Mouse (Mus musculus) lung, embryonic 15.5 days (tissue): ENCODE measurements at regions not wholly inside any gene's neighbourhood (a gene's known extent, or its start where the extent isn't known, plus 50 kb on each side); places are given as distances from the start of the nearest gene placed in this dataset.
"Not testable (repeated sequence)": the region's sequence is repeated elsewhere in the genome, so short reads cannot be mapped to it uniquely, and the experiment has no call there.

Experiments
- ATAC-seq: fragments of 200-750 bp; cut with Nextera tagmentation; 2 replicates; pipeline ENCODE4 v1.8.0; 2017; ENCODE audit warnings: moderate number of reproducible peaks, borderline replicate concordance; ENCODE audit not compliant: low FRiP score, low TSS enrichment; ENCODE audit errors: extremely low read depth
- H3K27ac ChIP-seq: fragments of 300-500 bp; sonication (generic); 2 replicates; pipeline ENCODE4 v1.5.1; 2015; ENCODE audit warnings: moderate library complexity, mild to moderate bottlenecking, inconsistent platforms
- H3K27me3 ChIP-seq: fragments of 300-500 bp; sonication (generic); 2 replicates; pipeline ENCODE4 v1.6.1; 2015; ENCODE audit warnings: inconsistent platforms
- H3K36me3 ChIP-seq: fragments of 300-500 bp; sonication (generic); 2 replicates; pipeline ENCODE4 v1.6.1; 2015; ENCODE audit warnings: inconsistent platforms
- H3K4me1 ChIP-seq: fragments of 300-500 bp; sonication (generic); 2 replicates; pipeline ENCODE4 v1.6.1; 2015; ENCODE audit warnings: inconsistent platforms
- H3K4me2 ChIP-seq: fragments of 300-500 bp; sonication (generic); 2 replicates; pipeline ENCODE4 v1.6.1; 2015; ENCODE audit warnings: inconsistent platforms, mild to moderate bottlenecking, moderate library complexity
- H3K4me3 ChIP-seq: fragments of 300-500 bp; sonication (generic); 2 replicates; pipeline ENCODE4 v1.5.1; 2015; ENCODE audit warnings: mild to moderate bottlenecking, inconsistent platforms
- H3K9ac ChIP-seq: fragments of 300-500 bp; sonication (generic); 2 replicates; pipeline ENCODE4 v1.6.1; 2015; ENCODE audit warnings: inconsistent platforms
- H3K9me3 ChIP-seq: fragments of 300-500 bp; sonication (generic); 2 replicates; pipeline ENCODE4 v1.6.1; 2016; ENCODE audit warnings: inconsistent platforms
- WGBS: fragments of 180-500 bp; shearing (Covaris S2); methylation state at CpG from one replicate; pipeline ENCODE4 v1.1.7; 2015; 5-methylcytosine and 5-hydroxymethylcytosine counted together

- 71% methylated on average over 3 of the region's 3 CpGs for WGBS
- Histone ChIP-seq H3K4me3 (no peak overlapping the region), H3K4me1 (no peaks in the 10 kb centered on the region), H3K27me3 (no peaks in the 10 kb centered on the region), H3K4me2 (no peak overlapping the region), H3K9ac (no peak overlapping the region), H3K36me3 (no peaks in the 10 kb centered on the region), H3K27ac (no peak overlapping the region), H3K9me3 (no peaks in the 10 kb centered on the region)
- no peak for ATAC-seq
These were observed 300.0 kb downstream of the Gxylt1 start for GRCm38 (mm10) chr15:92974931-92975330.

DNA sequence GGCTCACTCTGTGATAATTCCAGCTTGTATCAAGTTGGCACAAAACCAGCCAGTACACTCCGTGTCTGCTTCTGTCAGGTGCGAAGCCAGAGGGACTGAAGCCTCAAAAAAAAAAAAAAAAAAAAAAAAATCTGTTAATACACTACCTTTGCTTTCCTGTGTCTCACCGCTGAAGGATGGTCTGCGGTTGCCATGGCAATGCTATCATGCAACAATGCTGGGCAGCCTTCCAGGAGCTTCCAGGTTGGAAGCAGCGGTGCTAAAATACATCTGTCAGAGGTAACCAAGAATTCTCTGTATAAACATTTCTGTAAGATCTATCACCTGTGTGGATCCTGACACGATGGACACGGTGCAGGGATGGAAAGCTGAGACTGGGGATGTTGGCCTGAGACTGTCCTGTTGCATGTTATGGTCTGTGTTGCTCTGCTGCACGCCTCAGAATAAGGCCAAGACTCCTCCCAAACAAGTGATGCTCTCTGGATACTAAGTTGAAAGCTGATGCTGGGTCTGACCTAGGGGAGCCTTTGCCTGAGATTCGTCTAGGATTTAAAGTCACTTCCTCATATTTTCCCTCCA is 301.2 kb downstream of the Gxylt1 start:
- H3K36me3 ChIP-seq = no peaks in the 10 kb centered on the region
- no peak overlapping the region for H3K4me3 ChIP-seq
- no peaks in the 10 kb centered on the region for H3K9me3 ChIP-seq
- H3K9ac ChIP-seq = no peak overlapping the region
- no peaks in the 10 kb centered on the region for H3K27me3 ChIP-seq
- 55% methylated on average over 9 of the region's 9 CpGs for WGBS
- no peaks in the 10 kb centered on the region for H3K4me1 ChIP-seq
- ATAC-seq = no peak
- H3K27ac ChIP-seq = no peak overlapping the region
- no peak overlapping the region for H3K4me2 ChIP-seq

DNA sequence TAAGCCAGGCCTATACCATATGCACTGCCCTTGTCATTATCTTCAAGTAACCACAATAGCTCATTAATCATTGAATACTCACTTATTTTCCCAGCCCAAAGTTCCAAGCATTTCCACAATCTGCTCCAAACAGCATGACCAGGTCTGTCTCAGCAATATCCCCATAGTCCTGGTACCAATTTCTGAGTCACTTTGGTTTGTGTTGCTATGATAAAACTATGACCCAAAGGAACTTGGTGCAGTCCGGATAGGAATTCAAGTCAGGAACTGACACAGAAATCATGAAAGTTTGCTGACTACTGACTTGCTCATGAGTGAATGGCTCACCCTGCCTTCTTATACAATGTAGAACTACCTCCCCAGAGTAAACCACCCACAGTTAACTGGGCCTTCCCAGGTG is 309.4 kb downstream of the Gxylt1 start:
- no peak overlapping the region for H3K4me2 ChIP-seq

GRCm38 (mm10) chr15:92964901-92965300 is 310.1 kb downstream of the Gxylt1 start:
- H3K27me3 ChIP-seq = no peaks in the 10 kb centered on the region
- H3K36me3 ChIP-seq = no peaks in the 10 kb centered on the region
- H3K4me2 ChIP-seq = no peak overlapping the region
- H3K9ac ChIP-seq = no peak overlapping the region
- 74% methylated on average over 3 of the region's 3 CpGs for WGBS
- H3K9me3 ChIP-seq = no peaks in the 10 kb centered on the region
- no peak overlapping the region for H3K4me3 ChIP-seq
- no peaks in the 10 kb centered on the region for H3K4me1 ChIP-seq
- no peak for ATAC-seq
- H3K27ac ChIP-seq = no peak overlapping the region

More for the DNA sequence above, 309.4 kb downstream of the Gxylt1 start:
- no peak overlapping the region for H3K4me3 ChIP-seq
- ATAC-seq = no peak
- no peaks in the 10 kb centered on the region for H3K4me1 ChIP-seq
- H3K36me3 ChIP-seq = no peaks in the 10 kb centered on the region
- no peaks in the 10 kb centered on the region for H3K9me3 ChIP-seq
- no peaks in the 10 kb centered on the region for H3K27me3 ChIP-seq
- H3K27ac ChIP-seq = no peak overlapping the region
- 93% methylated on average over 1 of the region's 1 CpGs for WGBS
- H3K9ac ChIP-seq = no peak overlapping the region

DNA sequence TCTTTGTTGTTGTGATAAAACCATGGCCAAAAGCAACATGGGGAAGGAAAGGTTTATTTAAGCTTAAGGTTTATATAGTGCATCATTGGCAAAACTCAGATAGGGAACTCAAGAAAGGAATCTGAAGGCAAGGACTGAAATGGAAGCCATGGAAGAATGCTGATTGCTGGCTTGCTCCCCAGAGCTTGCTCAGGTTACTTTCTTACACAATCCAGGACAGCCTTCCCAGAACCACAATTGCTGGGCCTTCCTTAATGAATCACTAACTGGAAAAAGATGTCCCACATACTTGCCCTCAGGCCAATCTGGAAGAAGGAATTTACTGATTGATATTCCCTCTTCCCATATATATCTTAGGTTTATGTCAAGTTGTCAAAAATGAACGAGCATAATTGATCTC is 310.8 kb downstream of the Gxylt1 start:
- H3K4me2 ChIP-seq = no peak overlapping the region
- no peak for ATAC-seq
- no peaks in the 10 kb centered on the region for H3K4me1 ChIP-seq
- H3K4me3 ChIP-seq = no peak overlapping the region
- H3K27ac ChIP-seq = no peak overlapping the region
- 89% methylated on average over 1 of the region's 1 CpGs for WGBS
- no peaks in the 10 kb centered on the region for H3K36me3 ChIP-seq
- H3K9me3 ChIP-seq = no peaks in the 10 kb centered on the region
- H3K9ac ChIP-seq = no peak overlapping the region
- H3K27me3 ChIP-seq = no peaks in the 10 kb centered on the region

- H3K27me3 ChIP-seq, H3K9ac ChIP-seq, H3K4me2 ChIP-seq, H3K36me3 ChIP-seq, H3K27ac ChIP-seq, H3K9me3 ChIP-seq, H3K4me1 ChIP-seq, H3K4me3 ChIP-seq, ATAC-seq: not testable (repeated sequence)
- whole genome bisulfite sequencing = 81% methylated on average over 3 of the region's 3 CpGs
These were observed 324.1 kb downstream of the Gxylt1 start for GRCm38 (mm10) chr15:92950912-92951311.

DNA sequence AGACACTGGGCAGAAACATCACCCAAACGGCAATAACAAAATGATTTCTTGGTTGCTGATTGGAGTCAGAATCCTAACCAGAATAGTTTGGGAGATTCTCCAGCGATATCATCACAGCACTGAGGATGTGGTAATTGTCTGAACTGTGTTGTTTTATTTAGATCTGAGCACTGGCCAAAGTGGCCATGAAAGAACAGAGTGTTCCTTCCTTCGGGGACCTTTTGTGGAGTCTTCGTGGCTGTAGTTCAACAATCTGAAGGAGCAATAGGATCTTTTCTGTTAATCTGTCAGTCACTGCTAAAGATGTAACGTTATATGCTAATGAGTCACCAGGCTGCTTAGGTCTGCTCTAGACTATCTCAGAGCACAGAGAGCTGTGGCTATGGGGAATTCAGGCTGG is 328.8 kb downstream of the Gxylt1 start:
- no peaks in the 10 kb centered on the region for H3K9me3 ChIP-seq
- no peaks in the 10 kb centered on the region for H3K4me1 ChIP-seq
- no peak overlapping the region for H3K4me2 ChIP-seq
- H3K36me3 ChIP-seq = no peaks in the 10 kb centered on the region
- WGBS = 77% methylated on average over 5 of the region's 5 CpGs
- H3K9ac ChIP-seq = no peak overlapping the region
- no peak overlapping the region for H3K4me3 ChIP-seq
- H3K27me3 ChIP-seq = no peaks in the 10 kb centered on the region
- no peak overlapping the region for H3K27ac ChIP-seq
- ATAC-seq = no peak

DNA sequence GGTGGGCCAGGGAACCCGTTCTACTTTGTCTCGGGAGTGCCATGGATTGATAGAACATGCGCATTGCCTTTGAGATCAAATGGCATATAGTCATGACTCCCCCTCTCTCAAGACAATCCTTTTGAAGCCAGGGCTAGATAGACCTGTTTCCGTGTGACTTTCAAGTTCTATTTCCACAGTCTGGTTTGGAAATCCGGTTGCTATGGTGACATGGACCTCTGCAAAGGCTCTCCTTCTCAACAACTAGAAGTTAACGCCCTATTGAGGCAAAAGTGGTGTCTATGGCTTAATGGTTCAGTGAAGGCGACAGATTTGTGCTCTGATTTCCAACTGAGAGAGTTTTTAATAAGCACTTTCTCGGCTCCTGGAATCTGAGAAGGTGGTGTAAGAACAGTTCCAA is 371.2 kb downstream of the Gxylt1 start:
- H3K4me2 ChIP-seq = no peak overlapping the region
- H3K27me3 ChIP-seq = no peaks in the 10 kb centered on the region
- no peak for ATAC-seq
- no peaks in the 10 kb centered on the region for H3K9me3 ChIP-seq
- no peak overlapping the region for H3K9ac ChIP-seq
- no peak overlapping the region for H3K27ac ChIP-seq
- whole genome bisulfite sequencing = 64% methylated on average over 8 of the region's 8 CpGs
- H3K4me1 ChIP-seq = no peaks in the 10 kb centered on the region
- no peaks in the 10 kb centered on the region for H3K36me3 ChIP-seq
- H3K4me3 ChIP-seq = no peak overlapping the region

GRCm38 (mm10) chr15:92897277-92897676 is 377.7 kb downstream of the Gxylt1 start:
- no peak for ATAC-seq
- Histone ChIP-seq H3K27me3 (no peaks in the 10 kb centered on the region), H3K4me3 (no peak overlapping the region), H3K9ac (no peak overlapping the region), H3K4me2 (no peak overlapping the region), H3K4me1 (no peaks in the 10 kb centered on the region), H3K36me3 (no peaks in the 10 kb centered on the region), H3K9me3 (no peaks in the 10 kb centered on the region), H3K27ac (no peak overlapping the region)
- 79% methylated on average over 7 of the region's 7 CpGs for WGBS

DNA sequence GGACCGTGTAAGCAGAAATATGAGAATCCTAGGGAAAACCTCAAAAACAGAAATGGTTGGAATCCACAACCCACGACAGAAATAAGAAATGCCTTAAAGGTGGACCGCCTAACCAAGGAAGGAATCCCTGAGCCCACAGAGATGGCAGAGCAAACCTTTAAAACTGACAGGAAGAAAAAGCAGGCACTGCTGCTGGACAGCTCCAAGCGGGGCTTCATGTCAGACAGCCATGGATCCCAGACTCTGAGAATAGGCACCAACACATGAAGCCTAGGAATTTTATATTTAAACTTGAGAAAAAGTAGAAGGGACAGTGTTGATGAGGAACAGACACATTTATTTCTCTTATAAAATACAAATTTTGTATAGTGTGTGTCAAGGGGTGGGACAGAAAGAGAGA is 379.1 kb downstream of the Gxylt1 start:
- H3K9ac ChIP-seq = no peak overlapping the region
- ATAC-seq = no peak
- no peaks in the 10 kb centered on the region for H3K27me3 ChIP-seq
- no peaks in the 10 kb centered on the region for H3K36me3 ChIP-seq
- H3K4me3 ChIP-seq = no peak overlapping the region
- H3K9me3 ChIP-seq = no peaks in the 10 kb centered on the region
- 57% methylated on average over 4 of the region's 4 CpGs for WGBS
- H3K27ac ChIP-seq = no peak overlapping the region
- H3K4me1 ChIP-seq = no peaks in the 10 kb centered on the region
- H3K4me2 ChIP-seq = no peak overlapping the region

DNA sequence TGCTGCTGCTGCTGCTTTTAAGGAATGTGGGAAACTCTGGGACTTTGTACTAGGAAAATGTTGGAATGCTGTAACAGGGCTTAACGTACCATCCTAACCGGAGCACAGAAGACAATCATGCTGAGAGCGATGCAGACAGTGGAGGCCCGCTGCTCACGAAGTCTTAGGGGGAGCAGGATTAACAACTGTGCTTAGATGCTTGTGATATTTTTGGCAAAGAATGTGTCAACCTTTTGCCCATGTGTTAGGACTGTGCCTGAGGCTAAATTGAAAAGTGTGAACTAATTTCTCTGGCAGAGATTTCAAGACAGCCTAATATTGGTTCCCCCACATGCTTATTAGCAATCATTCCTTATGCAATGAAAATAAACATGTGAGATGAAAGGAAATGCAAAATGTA is 398.5 kb downstream of the Gxylt1 start:
- no peak for ATAC-seq
- H3K36me3 ChIP-seq = no peaks in the 10 kb centered on the region
- H3K9ac ChIP-seq = no peak overlapping the region
- H3K4me1 ChIP-seq = no peaks in the 10 kb centered on the region
- no peaks in the 10 kb centered on the region for H3K27me3 ChIP-seq
- no peak overlapping the region for H3K4me3 ChIP-seq
- H3K9me3 ChIP-seq = no peaks in the 10 kb centered on the region
- H3K27ac ChIP-seq = no peak overlapping the region
- 85% methylated on average over 5 of the region's 5 CpGs for WGBS
- no peak overlapping the region for H3K4me2 ChIP-seq

DNA sequence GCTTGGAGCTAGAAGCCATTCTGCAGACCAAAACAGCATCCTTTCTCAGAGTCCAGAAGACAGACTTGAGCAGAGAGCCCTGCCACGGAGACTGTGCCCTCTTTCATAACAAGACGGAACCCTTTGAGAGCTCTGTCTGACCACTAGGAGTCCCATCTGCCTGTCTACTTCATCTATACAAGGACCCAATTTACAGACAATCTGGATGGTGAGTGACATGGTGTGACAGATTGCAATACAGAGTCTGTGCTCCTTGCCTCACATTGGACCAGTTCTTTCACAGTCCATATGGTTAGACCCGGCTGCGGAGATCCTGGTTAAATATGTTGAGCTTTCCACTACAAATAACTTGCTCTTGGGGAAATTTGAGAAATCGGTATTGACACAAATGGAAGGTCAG is 410.9 kb downstream of the Gxylt1 start:
- Histone ChIP-seq H3K4me1 (no peaks in the 10 kb centered on the region), H3K27ac (no peak overlapping the region), H3K4me3 (no peak overlapping the region), H3K9me3 (no peaks in the 10 kb centered on the region), H3K4me2 (no peak overlapping the region), H3K9ac (no peak overlapping the region), H3K27me3 (no peaks in the 10 kb centered on the region), H3K36me3 (no peaks in the 10 kb centered on the region)
- no peak for ATAC-seq
- WGBS = 77% methylated on average over 5 of the region's 5 CpGs

GRCm38 (mm10) chr15:92850854-92851253 is 424.1 kb downstream of the Gxylt1 start:
- Histone ChIP-seq H3K27me3 (no peaks in the 10 kb centered on the region), H3K4me1 (no peaks in the 10 kb centered on the region), H3K27ac (no peak overlapping the region), H3K9ac (no peak overlapping the region), H3K9me3 (no peaks in the 10 kb centered on the region), H3K36me3 (no peaks in the 10 kb centered on the region), H3K4me2 (no peak overlapping the region), H3K4me3 (no peak overlapping the region)
- ATAC-seq = no peak
- WGBS = 24% methylated on average over 5 of the region's 5 CpGs
